Mouse (Mus musculus): ENCODE results near the gene Sytl1.

DNA sequence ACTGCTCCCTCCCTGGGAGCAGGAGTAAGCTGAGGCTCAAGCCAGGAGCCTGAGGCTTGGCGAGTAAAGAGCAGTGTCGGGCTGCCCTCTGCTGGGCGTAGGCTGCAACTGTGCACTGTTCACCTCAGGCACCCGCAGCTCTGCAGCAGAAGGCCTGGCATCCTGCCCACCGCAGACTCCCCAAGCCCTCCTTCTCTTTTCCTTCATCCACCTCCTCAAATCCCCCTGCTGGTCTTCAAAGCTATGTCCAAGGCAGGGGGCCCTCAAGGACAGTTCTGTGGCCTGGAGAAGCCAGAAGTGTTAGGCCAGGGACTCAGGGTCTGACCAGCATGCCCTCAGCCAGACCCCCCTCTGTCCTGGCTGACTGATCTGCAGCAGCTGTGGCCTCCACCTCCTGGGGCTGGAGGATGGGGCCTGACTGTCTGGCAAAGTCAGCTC is 34.9 kb upstream of the Sytl1 start:
- TF ChIP-seq POLR2A (IDR thresholded peaks at IDR 0.05; ENCODE audit: borderline replicate concordance, low read depth, low read length) (no peak), CTCF (IDR thresholded peaks at IDR 0.05; ENCODE audit: low read depth, low read length) (peak; percentile 75)

Measured in bone marrow macrophage, adult 2 months (primary cell).